Mouse (Mus musculus): ENCODE results near the gene C1d. TPM values are rescaled to one million over a fixed set of nuclear protein-coding genes. Genes with fewer than 3 reads are reported as not detected.

Gene C1d
- polyA plus RNA-seq (2012; ENCODE audit: low replicate concordance), result 1.3 TPM in 1 of 2 replicates, not detected in the other

DNA sequence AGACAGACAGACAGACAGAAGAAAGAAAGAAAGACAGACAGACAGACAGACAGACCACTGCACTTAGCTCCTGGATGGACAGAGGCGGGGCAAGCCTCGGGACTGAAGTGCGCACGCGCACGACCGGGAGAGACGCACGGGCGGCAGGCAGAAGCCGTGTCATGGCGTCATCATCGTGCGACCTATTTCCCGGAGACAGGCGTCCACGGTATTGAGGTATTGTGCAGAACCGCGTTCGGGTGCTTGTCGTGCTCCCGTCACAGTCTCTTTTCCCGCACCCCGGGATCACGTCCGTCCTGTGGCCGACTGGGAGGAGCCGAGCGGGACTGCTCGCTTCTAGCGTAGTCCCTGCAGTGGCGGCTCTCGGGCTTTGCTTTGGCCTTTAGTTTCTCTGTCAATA lies at the start of gene C1d:
Gene C1d, plus strand, starts transcription at position 137 of the 400 bp plus-strand sequence.

DNA sequence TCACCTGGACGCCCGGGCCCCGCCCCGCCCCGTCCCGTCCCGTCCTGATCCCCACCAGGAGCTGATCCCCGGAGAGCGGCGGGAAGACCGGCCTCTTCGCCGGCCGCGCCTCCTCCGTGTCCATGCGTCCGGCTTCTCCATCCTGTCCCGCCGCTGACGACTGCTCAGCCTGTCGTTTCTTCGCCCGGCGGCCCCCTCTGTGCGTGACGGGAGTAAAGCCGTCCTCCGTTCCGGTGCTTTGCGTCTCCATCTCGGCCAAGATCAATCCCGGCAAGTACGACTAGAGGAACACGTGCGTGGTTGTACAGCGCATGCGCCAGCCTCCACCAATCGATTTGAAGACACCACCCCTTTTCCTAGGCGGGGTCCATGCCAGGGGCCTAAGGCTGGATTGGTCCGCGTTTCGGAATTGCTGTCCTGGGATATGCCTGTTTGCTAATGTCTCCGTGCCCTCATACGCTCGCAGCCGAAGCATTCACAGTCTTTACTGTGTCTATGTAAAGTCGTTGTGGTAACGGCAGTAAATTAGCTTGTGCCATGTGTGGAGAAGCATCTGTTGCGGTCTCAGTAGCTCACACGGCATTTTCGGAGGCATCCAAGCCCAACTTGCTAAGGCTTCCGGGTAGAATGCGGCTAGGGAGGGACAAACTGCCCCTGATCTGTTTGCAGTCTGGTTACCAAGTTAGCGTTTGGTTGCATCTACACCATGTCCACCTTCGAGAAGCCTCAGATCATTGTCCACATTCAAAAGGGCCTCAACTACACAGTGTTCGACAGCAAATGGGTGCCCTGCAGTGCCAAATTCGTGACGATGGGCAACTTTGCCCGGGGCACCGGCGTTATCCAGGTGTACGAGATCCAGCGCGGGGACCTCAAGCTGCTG lies 45.9 kb upstream of the C1d start, which contains the start of gene Pno1:
Gene Pno1, minus strand, starts transcription at position 311 of the 883 bp plus-strand sequence.

Other genes with a start within 250 kb of the C1d start
- gene Cnrip1, start 206.0 kb upstream of the C1d start, polyA plus RNA-seq (2012; ENCODE audit: low replicate concordance), result 0.17 and 1.0 TPM in 2 replicates
- 0.77 and 3.0 TPM in 2 replicates for gene Plek, start 205.2 kb upstream of the C1d start, polyA plus RNA-seq (2012; ENCODE audit: low replicate concordance)
- 28.6 and 57.9 TPM in 2 replicates for gene Ppp3r1, start 98.3 kb upstream of the C1d start, polyA plus RNA-seq (2012; ENCODE audit: low replicate concordance)
- 0.53 and 6.3 TPM in 2 replicates for gene Wdr92, start 75.5 kb upstream of the C1d start, polyA plus RNA-seq (2012; ENCODE audit: low replicate concordance)
- 12.5 and 26.0 TPM in 2 replicates for gene Pno1, start 46.0 kb upstream of the C1d start, polyA plus RNA-seq (2012; ENCODE audit: low replicate concordance)

Data from leukemia stem cell, adult 10-12 weeks (primary cell).